Mouse (Mus musculus): ENCODE results near the gene Slco2a1. TPM values are rescaled to one million over a fixed set of nuclear protein-coding genes. Genes with fewer than 3 reads are reported as not detected.

Gene Slco2a1
- total and polyA plus RNA-seq, 3 experiments = 3.6 to 4.8 (median 4.7) TPM

- H3K9ac ChIP-seq (ENCODE audit: low read depth, low read length) = no peak overlapping the region
- no peaks in the 10 kb centered on the region for H3K27me3 ChIP-seq (ENCODE audit: control insufficient read depth, insufficient read depth, low read length)
- 50% methylated on average over 11 of the region's 11 CpGs for WGBS
- no peaks in the 10 kb centered on the region for H3K36me3 ChIP-seq (ENCODE audit: control insufficient read depth, insufficient read depth, low read length)
- H3K27ac ChIP-seq = no peak overlapping the region
- no peak overlapping the region for H3K4me3 ChIP-seq
- no peak for TF ChIP-seq POLR2A (IDR thresholded peaks at IDR 0.05; ENCODE audit: insufficient read depth, low read depth, low read length)
- no peak for TF ChIP-seq CTCF (IDR thresholded peaks at IDR 0.05)
- TF ChIP-seq EP300 (IDR thresholded peaks at IDR 0.05; ENCODE audit: insufficient read depth, low read depth, low read length) = no peak
- H3K79me2 ChIP-seq (replicated peaks; ENCODE audit: control insufficient read depth, insufficient read depth, low read length) = no peaks in the 10 kb centered on the region
- intact Hi-C loops (cut with DNase I) = no loop called here
- peak in 1 of 2 experiments; percentile 21 for DNase-seq
- peaks cover 3% of the 10 kb centered on the region for H3K4me1 ChIP-seq (ENCODE audit: control insufficient read depth, insufficient read depth, low read length)
Measured at GRCm38 (mm10) chr9:103072926-103073515, 84.5 kb downstream of the Slco2a1 start.

- Histone ChIP-seq H3K36me3 (ENCODE audit: control insufficient read depth, insufficient read depth, low read length) (no peaks in the 10 kb centered on the region), H3K4me3 (no peak overlapping the region), H3K4me1 (ENCODE audit: control insufficient read depth, insufficient read depth, low read length) (peaks cover 4% of the 10 kb centered on the region), H3K79me2 (replicated peaks; ENCODE audit: control insufficient read depth, insufficient read depth, low read length) (no peaks in the 10 kb centered on the region), H3K27ac (no peak overlapping the region; the same call in 1 of the 2 replicates), H3K27me3 (ENCODE audit: control insufficient read depth, insufficient read depth, low read length) (no peaks in the 10 kb centered on the region), H3K9ac (ENCODE audit: low read depth, low read length) (no peak overlapping the region)
- WGBS = 39% methylated on average over 21 of the region's 21 CpGs
- TF ChIP-seq POLR2A (IDR thresholded peaks at IDR 0.05; ENCODE audit: insufficient read depth, low read depth, low read length) (no peak), EP300 (IDR thresholded peaks at IDR 0.05; ENCODE audit: insufficient read depth, low read depth, low read length) (no peak), CTCF (IDR thresholded peaks at IDR 0.05) (no peak)
- intact Hi-C loops (cut with DNase I) = no loop called here
- DNase-seq = peak; percentile 30 to 37
Measured at GRCm38 (mm10) chr9:103076836-103077531, 88.5 kb downstream of the Slco2a1 start.

- Histone ChIP-seq H3K79me2 (replicated peaks; ENCODE audit: control insufficient read depth, insufficient read depth, low read length) (no peaks in the 10 kb centered on the region), H3K27me3 (ENCODE audit: control insufficient read depth, insufficient read depth, low read length) (no peaks in the 10 kb centered on the region), H3K36me3 (ENCODE audit: control insufficient read depth, insufficient read depth, low read length) (no peaks in the 10 kb centered on the region), H3K9ac (ENCODE audit: low read depth, low read length) (no peak overlapping the region), H3K4me3 (no peak overlapping the region), H3K4me1 (ENCODE audit: control insufficient read depth, insufficient read depth, low read length) (peaks cover 4% of the 10 kb centered on the region), H3K27ac (no peak overlapping the region)
- 58% methylated on average over 6 of the region's 6 CpGs for WGBS
- intact Hi-C loops (cut with DNase I) = no loop called here
- DNase-seq = no peak
- no peak for TF ChIP-seq EP300 (IDR thresholded peaks at IDR 0.05; ENCODE audit: insufficient read depth, low read depth, low read length)
- no peak for TF ChIP-seq CTCF (IDR thresholded peaks at IDR 0.05)
- TF ChIP-seq POLR2A (IDR thresholded peaks at IDR 0.05; ENCODE audit: insufficient read depth, low read depth, low read length) = no peak
Measured at GRCm38 (mm10) chr9:103078194-103078691, 89.7 kb downstream of the Slco2a1 start.

GRCm38 (mm10) chr9:103080211-103080610, 91.7 kb downstream of the Slco2a1 start:
- H3K4me3 ChIP-seq = no peak overlapping the region
- TF ChIP-seq POLR2A (IDR thresholded peaks at IDR 0.05; ENCODE audit: insufficient read depth, low read depth, low read length) = no peak
- no peak for TF ChIP-seq EP300 (IDR thresholded peaks at IDR 0.05; ENCODE audit: insufficient read depth, low read depth, low read length)
- TF ChIP-seq CTCF (IDR thresholded peaks at IDR 0.05) = no peak
- peaks cover 4% of the 10 kb centered on the region for H3K4me1 ChIP-seq (ENCODE audit: control insufficient read depth, insufficient read depth, low read length)
- no peaks in the 10 kb centered on the region for H3K79me2 ChIP-seq (replicated peaks; ENCODE audit: control insufficient read depth, insufficient read depth, low read length)
- intact Hi-C loops (cut with DNase I) = no loop called here
- no peak overlapping the region for H3K9ac ChIP-seq (ENCODE audit: low read depth, low read length)
- WGBS = 96% methylated on average over 3 of the region's 3 CpGs
- no peaks in the 10 kb centered on the region for H3K36me3 ChIP-seq (ENCODE audit: control insufficient read depth, insufficient read depth, low read length)
- DNase-seq = no peak
- no peaks in the 10 kb centered on the region for H3K27me3 ChIP-seq (ENCODE audit: control insufficient read depth, insufficient read depth, low read length)
- no peak overlapping the region for H3K27ac ChIP-seq

GRCm38 (mm10) chr9:103082246-103082975, 93.9 kb downstream of the Slco2a1 start:
- no peaks in the 10 kb centered on the region for H3K27me3 ChIP-seq (ENCODE audit: control insufficient read depth, insufficient read depth, low read length)
- H3K4me3 ChIP-seq = no peak overlapping the region
- TF ChIP-seq CTCF (IDR thresholded peaks at IDR 0.05) (no peak), EP300 (IDR thresholded peaks at IDR 0.05; ENCODE audit: insufficient read depth, low read depth, low read length) (no peak), POLR2A (IDR thresholded peaks at IDR 0.05; ENCODE audit: insufficient read depth, low read depth, low read length) (no peak)
- H3K9ac ChIP-seq (ENCODE audit: low read depth, low read length) = no peak overlapping the region
- intact Hi-C loops (cut with DNase I) = no loop called here
- 0 out of 2 replicates have a peak, but pooled peaks cover 1% of the 10 kb centered on the region for H3K4me1 ChIP-seq (ENCODE audit: control insufficient read depth, insufficient read depth, low read length)
- no peaks in the 10 kb centered on the region for H3K79me2 ChIP-seq (replicated peaks; ENCODE audit: control insufficient read depth, insufficient read depth, low read length)
- no peak overlapping the region for H3K27ac ChIP-seq
- no peaks in the 10 kb centered on the region for H3K36me3 ChIP-seq (ENCODE audit: control insufficient read depth, insufficient read depth, low read length)
- WGBS = 60% methylated on average over 8 of the region's 8 CpGs
- no peak for DNase-seq

All from heart, adult 2 months (tissue).